Mouse (Mus musculus) frontal cortex, postnatal 36 days (tissue): ENCODE results near the gene Ankrd13b.

Source experiments
- DNase-seq, 2 experiments: peaks; one replicate each; pipeline ENCODE4 v3.0.0; 2022; ENCODE audit warnings: low spot score in 2 of 2

Gene Ankrd13b

DNA sequence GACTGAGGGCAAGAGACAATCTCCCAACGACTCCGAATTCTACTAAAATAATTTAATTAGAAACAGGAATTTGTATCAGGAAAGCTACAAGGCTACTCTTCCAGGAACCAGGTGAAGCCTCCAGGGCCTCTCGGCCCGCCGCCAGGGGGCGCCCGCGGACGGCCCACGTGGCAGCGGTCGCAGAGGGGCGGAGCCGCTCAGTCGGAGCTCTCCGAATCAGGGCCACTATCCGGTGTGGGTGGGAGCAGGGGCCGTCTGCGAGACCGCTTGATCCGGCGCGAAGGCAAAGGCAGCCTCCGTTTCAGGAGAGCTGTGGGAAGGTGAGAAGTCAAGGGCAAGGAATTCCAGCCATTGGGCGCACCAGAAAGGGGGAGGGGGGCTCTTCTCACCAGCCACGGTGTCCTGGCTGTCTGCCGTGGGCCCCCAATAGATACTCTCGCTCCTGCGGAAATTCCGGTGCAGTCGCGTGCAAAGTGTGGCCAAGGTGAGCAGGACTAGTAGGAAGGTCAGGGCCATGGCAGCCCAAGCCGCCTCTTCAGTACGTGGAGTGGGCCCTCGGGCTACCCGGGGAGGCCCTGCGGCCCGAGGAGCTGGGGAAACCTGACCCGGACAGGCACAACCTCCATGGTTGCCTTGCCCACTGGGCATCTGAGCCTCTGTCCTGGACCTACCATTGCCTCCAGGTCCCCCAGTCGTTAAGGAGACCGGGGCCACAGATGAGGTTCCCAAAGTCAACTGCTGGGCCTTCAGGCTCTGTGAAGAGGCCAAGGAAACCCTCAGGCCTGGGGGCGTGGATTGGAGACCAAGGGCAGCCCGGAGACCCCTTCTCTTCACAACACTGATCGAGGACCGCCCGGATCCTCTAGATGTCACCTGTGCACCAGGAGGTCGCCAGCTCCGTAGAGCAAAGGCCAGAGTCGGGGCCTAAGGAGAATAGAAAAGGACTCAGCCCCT is 18.9 kb upstream of the Ankrd13b start:
- DNase-seq, result peak in 1 of 2 experiments; percentile 86

DNA sequence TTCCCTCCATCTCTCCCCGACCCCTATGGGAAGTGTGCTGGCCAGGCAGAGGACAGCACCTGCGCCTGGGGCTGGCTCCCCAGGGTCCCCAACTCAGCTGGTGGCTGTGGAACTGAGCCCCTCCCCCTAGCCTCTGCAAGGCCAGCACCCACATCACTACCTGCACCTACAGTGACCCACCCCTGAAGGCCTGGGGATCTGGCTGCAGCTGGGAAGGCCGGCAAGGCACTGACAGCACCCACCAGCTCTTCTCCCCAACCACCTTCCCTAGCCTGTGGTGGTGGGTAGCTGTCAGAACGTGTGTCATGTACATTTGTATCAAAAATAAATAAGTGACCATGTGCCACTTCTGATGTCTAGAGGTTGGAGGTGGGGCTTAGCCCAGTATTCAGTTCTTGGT is 17.9 kb upstream of the Ankrd13b start:
- no peak for DNase-seq

DNA sequence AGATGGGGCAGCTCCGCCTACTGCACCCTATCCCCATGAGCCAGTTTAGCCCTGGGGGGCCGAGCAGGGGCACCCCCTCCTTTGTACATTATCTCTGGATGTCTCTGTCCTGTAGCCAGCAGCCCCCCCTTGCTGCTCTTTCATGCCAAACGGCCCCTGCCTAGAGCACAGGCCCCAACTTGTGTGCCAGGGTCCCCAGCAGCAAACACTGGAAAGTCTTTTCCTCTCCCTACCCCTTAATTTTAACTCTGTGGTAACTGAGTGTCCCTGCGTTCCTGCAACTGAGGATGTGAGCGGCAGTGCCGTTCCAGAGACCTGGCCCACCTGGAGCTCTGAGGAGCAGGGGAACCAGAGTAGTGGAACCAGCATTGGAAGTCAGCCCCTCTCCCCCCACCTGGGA is 17.5 kb upstream of the Ankrd13b start:
- DNase-seq, result no peak

DNA sequence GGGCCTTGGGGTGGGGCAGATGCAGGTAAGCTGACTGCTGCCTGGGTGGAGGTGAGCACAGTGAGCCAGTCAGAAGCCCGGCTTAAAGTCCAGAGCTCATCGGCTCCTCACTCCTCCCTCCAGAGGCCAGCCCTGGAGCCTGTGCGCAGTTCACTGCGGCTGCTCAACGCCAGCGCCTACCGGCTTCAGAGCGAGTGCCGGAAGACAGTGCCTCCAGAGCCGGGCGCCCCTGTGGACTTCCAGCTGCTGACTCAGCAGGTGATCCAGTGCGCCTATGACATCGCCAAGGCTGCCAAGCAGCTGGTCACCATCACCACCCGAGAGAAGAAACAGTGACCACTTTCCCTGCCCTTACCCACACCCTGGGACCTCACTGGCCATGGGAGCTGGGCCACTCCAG is 16.8 kb upstream of the Ankrd13b start:
- DNase-seq, result no peak

DNA sequence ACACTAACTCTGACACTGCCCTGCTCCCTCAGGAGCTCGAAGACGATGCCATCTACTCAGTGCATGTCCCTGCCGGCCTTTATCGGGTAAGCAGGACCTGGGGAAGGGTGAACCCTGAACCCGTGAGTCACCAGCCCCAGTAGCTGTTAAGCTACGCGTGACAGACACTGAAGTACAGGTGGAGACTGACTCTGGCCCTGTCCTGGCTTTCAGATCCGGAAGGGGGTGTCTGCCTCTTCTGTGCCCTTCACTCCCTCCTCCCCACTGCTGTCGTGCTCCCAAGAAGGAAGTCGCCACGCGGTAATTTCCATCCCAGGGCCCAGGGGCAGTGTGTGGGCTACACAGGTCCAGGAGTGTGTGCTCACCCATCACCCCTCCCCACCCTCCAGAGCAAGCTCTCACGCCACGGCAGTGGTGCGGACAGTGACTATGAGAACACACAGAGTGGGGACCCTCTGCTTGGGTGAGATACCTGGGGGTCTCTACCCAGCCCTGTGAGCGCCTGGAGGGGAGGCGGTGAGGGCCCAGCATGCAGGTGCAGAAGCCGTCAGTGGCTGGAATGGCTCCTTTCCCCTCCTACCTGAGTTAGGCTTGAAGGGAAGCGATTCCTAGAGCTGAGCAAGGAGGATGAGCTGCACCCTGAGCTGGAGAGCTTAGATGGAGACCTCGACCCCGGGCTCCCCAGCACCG is 16.0 kb upstream of the Ankrd13b start:
- no peak for DNase-seq

DNA sequence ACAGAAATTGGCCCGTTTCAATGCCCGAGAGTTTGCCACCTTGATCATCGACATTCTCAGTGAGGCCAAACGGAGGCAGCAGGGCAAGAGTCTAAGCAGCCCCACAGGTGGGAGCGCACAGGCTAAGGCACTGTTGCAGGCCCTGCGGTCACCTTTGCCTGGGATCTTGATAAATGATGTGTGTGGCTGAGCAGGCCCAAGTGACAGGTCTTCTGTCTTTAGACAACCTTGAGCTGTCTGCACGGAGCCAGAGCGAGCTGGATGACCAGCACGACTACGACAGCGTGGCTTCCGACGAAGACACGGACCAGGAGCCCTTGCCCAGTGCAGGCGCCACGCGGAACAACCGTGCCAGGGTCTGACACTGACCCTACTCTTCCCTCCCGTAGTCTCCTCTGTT is 14.9 kb upstream of the Ankrd13b start:
- DNase-seq, result no peak

DNA sequence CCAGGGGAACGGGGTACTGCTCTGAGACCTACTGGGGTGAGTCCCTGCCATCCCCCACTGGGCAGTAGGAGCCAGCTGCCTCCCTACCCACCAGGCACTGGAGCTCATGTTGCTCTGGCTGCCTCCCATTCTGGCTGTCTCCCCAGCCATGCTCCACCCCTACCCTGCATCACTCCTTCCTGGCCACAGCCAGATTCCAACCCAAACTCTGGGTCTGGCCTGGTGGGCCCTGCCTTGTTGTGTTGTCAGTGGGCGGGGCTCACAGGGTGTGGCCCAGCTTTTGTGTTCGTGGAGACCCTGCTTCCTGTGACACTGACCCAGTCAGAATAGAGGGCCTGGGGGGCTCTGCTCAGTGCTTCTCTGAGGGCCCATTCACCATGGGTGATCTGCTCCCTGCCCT is 14.0 kb upstream of the Ankrd13b start:
- DNase-seq, result no peak

DNA sequence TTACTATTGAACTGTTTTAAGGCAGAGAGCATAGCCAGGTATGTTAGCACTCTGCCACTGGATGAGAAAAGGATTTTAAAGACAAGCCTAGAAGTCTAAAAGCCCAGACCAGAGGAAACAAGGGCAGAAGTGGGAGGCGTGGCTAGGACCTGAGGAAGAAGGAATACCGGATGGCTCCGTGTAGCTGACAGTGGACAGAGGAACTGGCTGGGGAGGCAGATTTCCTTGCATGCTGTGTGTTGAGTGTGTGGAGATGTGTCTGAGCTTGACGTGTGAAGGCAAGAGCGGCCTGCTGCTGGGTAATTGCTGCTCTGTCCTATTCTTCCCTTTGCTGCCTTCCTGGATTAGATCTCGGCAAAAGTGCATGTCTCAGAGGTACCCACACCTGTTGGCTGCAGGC is 13.0 kb upstream of the Ankrd13b start:
- no peak for DNase-seq

DNA sequence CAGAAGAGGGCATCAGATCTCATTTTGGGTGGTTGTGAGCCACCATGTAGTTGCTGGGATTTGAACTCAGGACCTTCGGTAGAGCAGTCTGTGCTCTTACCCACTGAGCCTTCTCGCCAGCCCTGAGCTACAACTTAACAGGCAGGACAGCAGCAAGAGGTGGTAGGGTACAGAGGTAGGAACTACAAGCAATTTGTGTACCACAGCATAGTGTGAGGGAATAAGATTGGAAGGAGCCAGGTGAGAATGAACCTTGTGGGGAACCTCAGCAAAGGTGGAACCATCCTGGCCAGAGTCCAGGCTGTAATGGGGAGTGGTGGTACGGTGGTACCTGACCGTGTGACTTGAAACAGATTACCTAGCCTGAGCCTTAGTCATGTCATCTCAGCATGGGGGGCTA is 12.5 kb upstream of the Ankrd13b start:
- no peak for DNase-seq

DNA sequence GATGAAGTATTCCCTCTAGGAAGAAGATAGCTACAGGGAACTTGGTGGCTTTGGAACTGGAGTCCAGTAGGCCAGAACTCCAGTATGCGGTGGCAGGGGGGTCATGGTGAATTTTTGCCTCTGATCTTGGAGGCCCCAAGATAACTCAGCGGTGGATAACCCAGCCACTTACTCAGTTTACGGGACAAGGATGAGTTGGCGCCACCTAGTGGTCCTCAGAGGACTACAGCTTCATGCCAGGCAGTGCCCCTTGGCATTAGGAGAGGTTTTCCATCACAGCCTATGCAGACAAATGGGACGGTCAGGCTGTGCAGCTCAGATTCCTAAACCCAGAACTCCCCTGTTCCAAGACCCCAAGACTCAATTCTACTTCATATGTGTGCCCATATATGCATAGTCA is 11.9 kb upstream of the Ankrd13b start:
- peak in 1 of 2 experiments; percentile 84 for DNase-seq

DNA sequence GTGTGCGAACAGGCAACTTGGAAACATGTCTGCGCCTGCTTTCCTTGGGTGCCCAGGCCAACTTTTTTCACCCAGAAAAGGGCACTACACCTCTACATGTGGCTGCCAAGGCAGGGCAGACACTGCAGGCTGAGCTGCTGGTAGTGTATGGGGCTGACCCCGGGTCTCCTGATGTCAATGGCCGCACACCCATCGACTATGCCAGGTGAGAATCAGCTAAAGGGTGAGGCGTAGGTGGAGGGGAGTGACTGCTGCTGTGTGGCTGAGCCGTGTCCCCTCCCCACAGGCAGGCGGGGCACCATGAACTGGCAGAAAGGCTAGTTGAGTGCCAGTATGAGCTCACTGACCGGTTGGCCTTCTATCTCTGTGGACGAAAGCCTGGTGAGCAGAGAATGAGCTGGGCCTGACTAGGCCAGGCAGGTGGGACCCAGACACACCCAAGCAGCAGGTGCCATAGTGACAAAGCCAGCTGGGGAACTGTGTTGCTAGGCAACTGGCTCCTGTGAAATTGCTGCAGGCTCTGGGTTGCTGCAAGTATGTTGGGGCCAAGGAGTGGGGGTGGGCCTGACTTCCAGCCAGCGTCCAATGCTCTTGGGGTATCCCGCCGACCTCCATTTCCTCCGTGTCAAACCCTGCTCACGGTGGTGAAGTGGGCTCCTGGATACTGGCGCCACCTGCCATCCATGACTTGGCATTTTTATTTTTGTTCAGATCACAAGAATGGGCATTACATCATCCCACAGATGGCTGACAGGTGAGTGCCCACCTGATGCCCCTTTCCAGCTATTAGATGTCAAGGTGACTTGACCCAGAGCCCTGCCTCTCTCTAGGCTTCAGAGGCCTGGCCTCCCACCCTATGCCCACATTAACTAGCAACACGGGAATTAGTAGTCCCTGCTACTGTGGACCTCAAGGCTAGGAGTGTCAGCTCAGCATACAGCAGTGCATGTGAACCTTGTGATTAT is 11.2 kb upstream of the Ankrd13b start:
- DNase-seq, result peak in 1 of 2 experiments; percentile 74

DNA sequence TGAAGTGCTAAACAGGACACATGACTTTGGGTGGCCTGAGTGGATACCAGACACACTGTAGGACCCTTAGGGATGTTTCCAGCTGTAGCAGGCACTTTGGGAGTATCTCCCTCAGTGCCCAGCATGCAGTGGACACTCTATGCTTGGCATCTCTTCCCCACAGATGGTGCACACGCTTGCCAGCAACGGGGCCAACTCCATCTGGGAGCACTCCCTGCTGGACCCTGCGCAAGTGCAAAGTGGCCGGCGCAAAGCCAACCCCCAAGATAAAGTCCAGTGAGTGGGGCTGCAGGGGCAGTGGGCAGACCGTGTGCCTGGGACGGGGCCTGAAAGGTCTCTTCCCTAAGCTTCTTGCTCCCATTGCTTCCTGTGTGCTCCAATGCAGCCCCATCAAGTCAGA is 9.9 kb upstream of the Ankrd13b start:
- no peak for DNase-seq

DNA sequence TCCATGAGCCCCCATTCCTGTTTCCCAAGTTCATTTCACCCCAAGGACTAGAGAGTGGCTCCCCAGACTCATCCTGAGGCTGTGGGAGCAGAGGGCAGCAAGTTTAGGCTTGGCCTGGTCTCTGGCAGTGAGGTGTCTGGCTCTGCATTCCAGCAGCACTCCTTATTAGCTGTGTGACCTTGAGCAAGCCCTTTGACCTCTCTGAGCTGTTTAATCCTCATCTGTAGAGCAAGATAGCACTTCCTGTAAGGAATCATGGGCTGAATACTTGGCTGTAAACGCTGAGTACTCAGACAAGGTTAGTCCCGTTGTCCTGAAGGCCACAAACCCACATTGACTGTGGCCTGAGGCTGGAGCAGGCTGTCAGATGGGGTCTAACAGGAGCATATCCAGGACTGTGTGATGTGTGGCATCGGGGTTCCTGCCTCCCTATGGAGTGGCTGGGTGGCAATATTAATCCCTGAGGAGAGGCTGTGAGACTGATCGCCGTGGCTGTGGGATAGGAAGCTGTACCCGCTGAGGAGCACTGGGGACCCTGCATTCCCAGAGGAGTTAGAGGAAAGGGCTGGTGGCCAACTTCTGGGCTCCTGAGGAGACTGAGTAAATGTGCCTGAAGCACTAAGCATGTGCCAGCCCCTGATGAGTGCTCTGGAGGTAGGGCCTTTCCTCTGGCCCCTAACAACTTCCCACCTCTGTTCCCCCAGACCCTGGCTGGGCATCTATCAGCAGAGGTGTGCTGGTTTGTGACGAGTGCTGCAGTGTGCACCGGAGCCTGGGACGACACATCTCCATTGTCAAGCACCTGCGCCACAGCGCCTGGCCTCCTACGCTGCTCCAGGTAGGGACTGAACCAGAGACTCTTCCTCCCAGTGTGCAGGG is 9.0 kb upstream of the Ankrd13b start:
- DNase-seq, result no peak

DNA sequence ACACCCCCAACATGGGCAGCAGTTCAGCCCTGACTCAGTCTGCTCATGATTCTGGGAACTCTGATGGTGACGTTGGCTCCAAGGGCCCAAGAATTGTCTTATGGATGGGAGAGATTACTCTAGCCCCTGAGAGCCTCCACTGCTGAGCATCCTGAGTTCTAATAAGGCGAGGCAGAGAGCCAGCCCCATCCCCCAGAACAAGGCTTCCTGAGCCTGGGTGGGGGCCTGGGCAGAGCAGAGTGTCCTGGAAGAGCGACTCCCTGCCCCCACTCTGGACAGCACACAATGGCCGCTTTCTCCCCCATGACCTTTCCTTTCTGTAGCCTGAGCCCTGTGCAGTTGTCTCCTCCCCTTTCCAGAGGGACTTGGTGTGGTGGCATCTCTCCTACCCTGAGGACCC is 8.4 kb upstream of the Ankrd13b start:
- DNase-seq, result no peak

DNA sequence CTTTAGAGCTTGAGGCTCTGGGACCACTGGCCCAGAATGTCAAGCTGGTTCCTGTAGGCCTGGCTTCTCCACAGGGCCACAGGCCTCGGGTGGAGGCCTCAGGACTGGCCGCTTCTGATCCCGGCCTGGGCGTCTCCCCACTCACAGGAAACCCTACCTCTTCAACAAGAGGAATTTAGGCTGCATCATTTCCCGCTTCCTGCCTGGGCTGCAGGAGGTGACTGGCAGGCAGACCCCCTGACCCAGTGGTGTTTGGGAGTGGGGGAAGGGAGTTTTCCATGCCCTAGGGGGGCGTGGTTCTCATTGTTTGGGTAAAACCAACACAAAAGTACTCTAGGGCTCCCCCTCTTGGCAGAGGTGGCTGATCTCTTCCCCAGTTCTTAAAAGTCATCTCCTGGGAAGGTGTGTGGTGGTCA is 7.9 kb upstream of the Ankrd13b start:
- no peak for DNase-seq

DNA sequence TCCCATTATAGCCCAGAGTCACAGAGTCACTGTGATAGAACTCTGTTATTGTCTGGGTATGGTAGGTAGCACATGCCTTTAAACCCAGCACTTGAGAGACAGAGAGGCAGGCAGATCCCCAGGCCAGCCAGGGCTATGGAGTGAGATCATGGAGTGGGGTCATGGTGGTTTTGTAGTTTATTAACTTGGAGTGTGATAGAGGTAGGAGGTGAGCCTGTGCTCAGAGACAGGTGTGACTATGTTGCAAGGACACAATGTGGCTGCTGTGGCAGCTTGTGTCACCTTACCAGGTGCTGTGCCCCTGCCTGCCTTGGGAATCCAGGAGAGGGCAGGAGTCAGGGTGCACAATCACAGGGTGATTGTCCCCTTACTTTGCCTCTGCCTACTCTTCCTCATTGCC is 6.0 kb upstream of the Ankrd13b start:
- no peak for DNase-seq

DNA sequence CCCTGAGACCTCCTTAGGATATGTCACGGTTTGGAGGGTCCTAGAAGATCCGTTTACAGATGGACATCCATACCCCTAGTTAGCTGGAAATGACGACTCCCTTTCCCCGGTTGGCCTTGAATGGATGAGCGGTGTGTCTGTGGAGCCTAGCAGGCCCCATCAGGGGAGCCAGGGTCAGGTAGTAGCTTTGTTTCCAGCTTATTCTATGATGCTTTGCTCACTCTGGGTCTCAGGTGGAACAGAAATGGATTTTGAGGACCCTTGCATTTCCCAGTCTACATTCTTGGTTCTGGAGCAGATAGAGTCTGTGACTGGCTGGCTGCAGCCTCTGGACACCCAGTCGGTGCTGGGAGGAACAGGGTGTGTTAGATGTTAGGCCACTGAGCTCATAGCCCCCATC is 5.3 kb upstream of the Ankrd13b start:
- DNase-seq, result no peak

DNA sequence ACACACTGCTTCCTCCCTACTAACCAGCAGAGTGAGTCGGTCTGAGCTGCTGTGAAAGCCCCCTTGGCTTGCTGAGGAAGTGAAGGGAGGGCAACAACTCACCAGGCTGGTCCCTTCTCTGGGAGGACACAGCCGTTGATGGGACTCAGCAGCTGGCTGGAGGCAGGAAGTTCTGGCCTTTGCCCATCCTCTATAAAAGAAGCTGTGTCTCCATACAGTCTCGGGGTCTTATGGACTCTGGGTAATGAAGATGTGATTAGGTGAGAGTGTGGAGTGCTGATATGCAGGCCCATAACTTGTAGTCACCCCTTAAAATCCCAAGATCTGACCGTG is 4.8 kb upstream of the Ankrd13b start:
- no peak for DNase-seq

DNA sequence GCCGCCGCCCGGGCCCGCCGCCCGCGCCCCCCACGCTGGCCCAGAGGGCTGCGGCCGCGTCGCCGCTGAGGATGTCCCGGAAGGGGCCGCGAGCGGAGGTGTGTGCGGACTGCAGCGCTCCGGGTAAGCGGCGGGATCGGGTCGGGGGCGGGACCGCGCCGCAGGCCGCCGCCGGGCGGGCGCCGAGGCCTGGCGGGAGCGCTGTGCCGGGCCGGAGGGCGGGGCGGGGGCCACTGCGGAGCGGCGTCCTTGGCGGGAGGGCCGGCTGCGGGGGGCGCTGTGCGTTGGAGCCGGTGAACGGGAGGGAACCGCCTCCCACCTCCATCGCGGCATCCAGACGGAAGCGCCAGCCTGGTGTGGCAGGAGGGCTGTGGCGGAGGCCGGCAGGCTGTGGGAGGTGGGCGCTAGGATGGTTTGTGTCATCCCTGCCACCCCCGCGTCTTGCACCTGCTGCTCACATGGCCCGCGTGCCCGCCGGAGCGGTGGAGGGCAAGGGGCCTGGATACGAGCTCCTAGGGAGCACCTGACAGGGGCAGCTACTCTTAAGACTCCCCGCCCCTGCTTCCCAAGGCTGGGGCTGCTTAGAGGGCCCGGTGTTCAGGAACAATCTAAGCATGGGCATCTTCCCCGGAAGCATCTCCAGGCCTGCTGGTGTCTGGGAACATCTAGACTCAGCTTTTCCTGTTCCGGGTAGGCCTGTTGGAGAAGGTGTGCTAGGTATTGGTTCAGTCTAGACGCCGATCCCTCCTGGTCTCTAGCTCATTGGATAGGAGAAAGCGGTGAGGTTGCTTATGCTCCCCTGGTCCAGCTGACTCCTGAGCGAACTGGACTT is 4.2 kb upstream of the Ankrd13b start, which contains the start of gene Git1:
TSS of gene Git1 (plus strand) at position 51 of the 832 bp plus-strand sequence.
- DNase-seq, result peak; percentile 66 to 70

DNA sequence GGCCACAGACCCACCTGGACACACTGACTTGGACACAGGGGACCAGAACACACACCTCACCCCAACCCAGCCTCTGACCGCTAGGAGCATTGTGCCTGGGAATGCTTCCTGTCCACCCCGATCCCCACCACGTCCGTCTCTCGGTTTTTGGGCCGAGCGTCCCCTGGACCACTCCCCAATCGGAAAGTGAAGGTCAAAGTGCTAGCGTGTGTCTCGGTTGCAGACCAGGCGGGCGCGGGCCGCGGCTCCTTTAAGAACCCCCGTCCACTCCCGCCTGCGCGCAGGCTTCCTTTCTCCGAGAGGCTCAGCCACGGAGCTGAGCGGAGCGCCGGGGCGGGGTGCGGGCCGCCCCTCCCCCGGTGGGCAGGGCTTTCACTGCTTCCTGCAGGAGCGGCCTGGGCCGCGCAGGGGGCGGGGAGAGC is 3.4 kb upstream of the Ankrd13b start:
- DNase-seq, result peak; percentile 88 to 91
